Mouse (Mus musculus) MEL (cell line): ENCODE measurements around the gene Srgap3. TPM values are rescaled to one million over a fixed set of nuclear protein-coding genes. Genes with fewer than 3 reads are reported as not detected.

Experiments
- DNase-seq: peaks from one replicate; pipeline ENCODE4 v3.0.0; 2011; ENCODE audit warnings: low read depth, low spot score
- H3K27ac ChIP-seq: 2 replicates; pipeline ENCODE4 v1.5.1; 2012; ENCODE audit warnings: low read depth, mild to moderate bottlenecking, control low read depth, low read length, moderate library complexity; ENCODE audit not compliant: control insufficient read depth
- H3K27me3 ChIP-seq, 2 experiments: fragments of 150-350 bp in 1 of 2; sonication (generic) in 1 of 2; 2 replicates each; pipeline ENCODE4 v1.6.1; 2012; ENCODE audit warnings: low read length in 2 of 2, mild to moderate bottlenecking in 2 of 2, improper control_type of control experiment in 1 of 2, moderate library complexity in 1 of 2; ENCODE audit not compliant: insufficient read depth in 2 of 2, control insufficient read depth in 1 of 2
- H3K36me3 ChIP-seq, 2 experiments: 2 replicates each; pipeline ENCODE4 v1.6.1; 2012 to 2014; ENCODE audit warnings: low read length in 2 of 2, improper control_type of control experiment in 1 of 2, inconsistent platforms in 1 of 2, mild to moderate bottlenecking in 1 of 2; ENCODE audit not compliant: insufficient read depth in 2 of 2, control insufficient read depth in 1 of 2
- H3K4me1 ChIP-seq, 2 experiments: fragments of 150-350 bp in 1 of 2; sonication (generic) in 1 of 2; 2 replicates each; pipeline ENCODE4 v1.6.1; 2012; ENCODE audit warnings: low read length in 2 of 2, improper control_type of control experiment in 1 of 2, mild to moderate bottlenecking in 1 of 2; ENCODE audit not compliant: insufficient read depth in 2 of 2, control insufficient read depth in 1 of 2
- H3K4me3 ChIP-seq, 2 experiments: fragments of 150-350 bp in 1 of 2; sonication (generic) in 1 of 2; 2 replicates each; pipeline ENCODE4 v1.5.1; 2012; ENCODE audit warnings: low read depth in 2 of 2, low read length in 2 of 2, mild to moderate bottlenecking in 2 of 2, moderate library complexity in 2 of 2, control low read depth in 1 of 2, improper control_type of control experiment in 1 of 2; ENCODE audit not compliant: control insufficient read depth in 1 of 2, insufficient read depth in 1 of 2
- H3K79me2 ChIP-seq: 2 replicates; pipeline ENCODE4 v1.6.1; 2012; ENCODE audit warnings: mild to moderate bottlenecking, low read length, moderate library complexity; ENCODE audit not compliant: control insufficient read depth, poor library complexity, insufficient read depth
- H3K9ac ChIP-seq: 2 replicates; pipeline ENCODE4 v1.6.1; 2012; ENCODE audit warnings: low read depth, mild to moderate bottlenecking, control low read depth, low read length, moderate library complexity; ENCODE audit not compliant: control insufficient read depth, poor library complexity, severe bottlenecking
- H3K9me3 ChIP-seq: fragments of 150-350 bp; sonication (generic); replicated peaks from 2 replicates; pipeline ENCODE4 v1.6.1; 2012; ENCODE audit warnings: mild to moderate bottlenecking, low read length, improper control_type of control experiment, moderate library complexity; ENCODE audit not compliant: insufficient read depth
- BHLHE40 ChIP-seq: IDR thresholded peaks from 2 replicates; pipeline ENCODE4 v1.6.1; 2012; ENCODE audit warnings: low read depth, mild to moderate bottlenecking, inconsistent platforms, low read length, improper control_type of control experiment, borderline replicate concordance
- CHD1 ChIP-seq: IDR thresholded peaks from 2 replicates; pipeline ENCODE4 v1.6.1; 2012; ENCODE audit warnings: low read depth, mild to moderate bottlenecking, inconsistent platforms, low read length, improper control_type of control experiment
- CTCF ChIP-seq, 3 experiments: IDR thresholded peaks in 2 of 3; conservative IDR thresholded peaks in 1 of 3; 2 replicates each; pipeline ENCODE4 v1.5.1; 2011 to 2012; ENCODE audit warnings: low read length in 3 of 3, low read depth in 2 of 3, mild to moderate bottlenecking in 2 of 3, improper control_type of control experiment in 1 of 3, inconsistent platforms in 1 of 3, mixed read lengths in 1 of 3, moderate library complexity in 1 of 3; ENCODE audit not compliant: control insufficient read depth in 1 of 3, insufficient read depth in 1 of 3, poor library complexity in 1 of 3, severe bottlenecking in 1 of 3
- E2F4 ChIP-seq: IDR thresholded peaks from 2 replicates; pipeline ENCODE4 v1.6.1; 2011; ENCODE audit warnings: low read depth, low read length, improper control_type of control experiment, borderline replicate concordance
- EP300 ChIP-seq, 2 experiments: IDR thresholded peaks; 2 replicates each; pipeline ENCODE4 v1.6.1; 2011; ENCODE audit warnings: improper control_type of control experiment in 2 of 2, low read length in 2 of 2, low read depth in 1 of 2, mild to moderate bottlenecking in 1 of 2
- GABPA ChIP-seq: IDR thresholded peaks from 2 replicates; pipeline ENCODE4 v1.6.1; 2012; ENCODE audit warnings: low read depth, mild to moderate bottlenecking, inconsistent platforms, low read length, improper control_type of control experiment, moderate library complexity
- HCFC1 ChIP-seq: IDR thresholded peaks from 2 replicates; pipeline ENCODE4 v1.6.1; 2012; ENCODE audit warnings: low read depth, mild to moderate bottlenecking, inconsistent platforms, low read length, improper control_type of control experiment, moderate library complexity
- JUND ChIP-seq: IDR thresholded peaks from 2 replicates; pipeline ENCODE4 v1.6.1; 2011; ENCODE audit warnings: low read depth, mild to moderate bottlenecking, improper control_type of control experiment, low read length
- KAT2A ChIP-seq: conservative IDR thresholded peaks from 2 replicates; pipeline ENCODE4 v1.6.1; 2012; ENCODE audit warnings: low read depth, low read length, improper control_type of control experiment, inconsistent platforms
- MAFK ChIP-seq: IDR thresholded peaks from 2 replicates; pipeline ENCODE4 v1.6.1; 2011; ENCODE audit warnings: low read depth, mild to moderate bottlenecking, low read length, improper control_type of control experiment, borderline replicate concordance
- MAX ChIP-seq: IDR thresholded peaks from 2 replicates; pipeline ENCODE4 v1.6.1; 2011; ENCODE audit warnings: low read length, improper control_type of control experiment
- MAZ ChIP-seq: IDR thresholded peaks from 2 replicates; pipeline ENCODE4 v1.6.1; 2012; ENCODE audit warnings: low read depth, mild to moderate bottlenecking, inconsistent platforms, low read length, improper control_type of control experiment
- MEF2A ChIP-seq: IDR thresholded peaks from 2 replicates; pipeline ENCODE4 v1.6.1; 2014; ENCODE audit warnings: low read depth, mild to moderate bottlenecking, inconsistent platforms, low read length, improper control_type of control experiment; ENCODE audit not compliant: poor library complexity, insufficient replicate concordance, severe bottlenecking; ENCODE audit errors: extremely low read depth
- MYB ChIP-seq: IDR thresholded peaks from 2 replicates; pipeline ENCODE4 v1.6.1; 2011; ENCODE audit warnings: mild to moderate bottlenecking, low read depth, low read length, improper control_type of control experiment
- MYC ChIP-seq: IDR thresholded peaks from 2 replicates; pipeline ENCODE4 v1.6.1; 2011; ENCODE audit warnings: low read depth, mild to moderate bottlenecking, low read length, improper control_type of control experiment, moderate library complexity
- POLR2AphosphoS2 ChIP-seq: IDR thresholded peaks from 2 replicates; pipeline ENCODE4 v1.6.1; 2011; ENCODE audit warnings: low read length, improper control_type of control experiment
- POLR2AphosphoS5 ChIP-seq: IDR thresholded peaks from 2 replicates; pipeline ENCODE4 v1.6.1; 2012; ENCODE audit warnings: low read depth, borderline replicate concordance, mild to moderate bottlenecking, inconsistent platforms, low read length, moderate library complexity, mixed read lengths
- SIN3A ChIP-seq: IDR thresholded peaks from 2 replicates; pipeline ENCODE4 v1.6.1; 2012; ENCODE audit warnings: low read length, improper control_type of control experiment, inconsistent platforms
- TBP ChIP-seq: IDR thresholded peaks from 2 replicates; pipeline ENCODE4 v1.8.0; 2011; ENCODE audit warnings: low read depth, low read length, improper control_type of control experiment
- TCF12 ChIP-seq: IDR thresholded peaks from 2 replicates; pipeline ENCODE4 v1.6.1; 2014; ENCODE audit warnings: low read depth, mild to moderate bottlenecking, inconsistent platforms, low read length, improper control_type of control experiment, moderate library complexity
- UBTF ChIP-seq: IDR thresholded peaks from 2 replicates; pipeline ENCODE4 v1.6.1; 2012; ENCODE audit warnings: low read depth, mild to moderate bottlenecking, inconsistent platforms, low read length, improper control_type of control experiment, moderate library complexity, borderline replicate concordance; ENCODE audit not compliant: insufficient read depth
- USF2 ChIP-seq, 2 experiments: IDR thresholded peaks; 2 replicates each; pipeline ENCODE4 v1.6.1; 2011 to 2012; ENCODE audit warnings: improper control_type of control experiment in 2 of 2, low read length in 2 of 2, borderline replicate concordance in 1 of 2, inconsistent platforms in 1 of 2, low read depth in 1 of 2, mild to moderate bottlenecking in 1 of 2; ENCODE audit not compliant: insufficient read depth in 1 of 2
- ZC3H11A ChIP-seq: IDR thresholded peaks from 2 replicates; pipeline ENCODE4 v1.6.1; 2012; ENCODE audit warnings: low read depth, mild to moderate bottlenecking, inconsistent platforms, low read length, improper control_type of control experiment
- ZKSCAN1 ChIP-seq: IDR thresholded peaks from 2 replicates; pipeline ENCODE4 v1.6.1; 2012; ENCODE audit warnings: low read depth, mild to moderate bottlenecking, inconsistent platforms, low read length, improper control_type of control experiment, moderate library complexity
- ZMIZ1 ChIP-seq: IDR thresholded peaks from 2 replicates; pipeline ENCODE4 v1.6.1; 2012; ENCODE audit warnings: low read depth, mild to moderate bottlenecking, inconsistent platforms, low read length, improper control_type of control experiment, moderate library complexity
- ZNF384 ChIP-seq: IDR thresholded peaks from 2 replicates; pipeline ENCODE4 v1.6.1; 2012; ENCODE audit warnings: low read depth, mild to moderate bottlenecking, inconsistent platforms, low read length, improper control_type of control experiment
- polyA plus RNA-seq, 2 experiments: library from polyadenylated mRNA; stranded (reverse) in 1 of 2; unstranded in 1 of 2; fragments of >175 nt in 1 of 2; fragments of >200 nt in 1 of 2; gene quantifications; 2 replicates each; pipeline versions ENCODE4 v1.2.1 to v1.2.4; 2012; ENCODE audit warnings: low replicate concordance in 2 of 2, low read depth in 1 of 2; ENCODE audit not compliant: insufficient read length in 2 of 2, insufficient read depth in 1 of 2, missing spikeins in 1 of 2
- total RNA-seq: library from RNA; depleted of rRNA; stranded (reverse); fragments of 300-350 nt; gene quantifications from 2 replicates; pipeline ENCODE4 v1.2.3, GENCODE M21; 2012

Srgap3 gene
- total and polyA plus RNA-seq, 3 experiments, result 0.31 to 0.75 TPM; not detected in 1

DNA sequence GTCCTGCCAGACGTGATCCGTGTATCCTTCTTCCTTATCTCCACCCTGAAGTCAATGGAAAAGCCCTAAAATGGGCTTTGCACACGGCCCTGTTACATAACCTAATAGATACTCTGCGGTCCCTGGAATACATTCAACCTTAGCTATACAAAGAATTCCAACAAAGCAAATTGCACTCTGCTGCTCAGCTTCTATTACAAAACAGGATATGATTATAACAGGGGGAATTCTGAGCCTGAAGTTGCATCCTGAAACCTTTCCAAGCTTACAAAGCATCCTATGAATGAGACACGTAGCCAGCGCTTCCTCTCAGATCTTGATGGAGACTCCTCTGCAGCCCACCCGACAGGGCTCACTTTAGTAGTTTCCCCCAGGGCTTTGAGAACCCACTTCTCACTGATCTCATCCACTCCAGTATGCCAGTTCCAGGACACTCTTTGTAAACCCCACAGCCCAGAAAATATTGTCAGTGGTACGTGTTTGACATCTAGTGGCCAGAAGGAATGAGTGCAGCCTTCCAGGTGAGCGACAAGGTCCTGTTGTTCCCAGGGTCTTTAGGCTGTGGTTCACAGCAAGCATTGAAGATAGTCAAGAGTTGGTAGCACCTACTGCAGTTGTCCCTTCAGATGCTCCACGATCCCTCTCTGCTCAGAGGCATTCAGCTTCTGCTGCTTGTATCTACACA, 165.5 kb downstream of the Srgap3 start:
- Histone ChIP-seq H3K36me3 (no peaks in the 10 kb centered on the region), H3K4me1 (no peaks in the 10 kb centered on the region), H3K4me3 (no peak overlapping the region), H3K79me2 (no peaks in the 10 kb centered on the region), H3K9ac (no peak overlapping the region), H3K27ac (no peak overlapping the region), H3K9me3 (no peaks in the 10 kb centered on the region), H3K27me3 (no peaks in the 10 kb centered on the region)
- DNase-seq, result no peak
- TF ChIP-seq TCF12 (no peak), JUND (no peak), GABPA (no peak), MEF2A (no peak), EP300 (IDR thresholded peaks at IDR 0.05; ENCODE audit: low read depth in 1 of 2, low read length in 2 of 2) (no peak), KAT2A (no peak), POLR2AphosphoS5 (no peak), CTCF (IDR thresholded peaks at IDR 0.05 in 2 of 3, conservative IDR thresholded peaks at IDR 0.05 in 1 of 3; ENCODE audit: control insufficient read depth in 1 of 3, insufficient read depth in 1 of 3, low read depth in 2 of 3, low read length in 3 of 3, poor library complexity in 1 of 3, severe bottlenecking in 1 of 3) (no peak), SIN3A (no peak), UBTF (no peak), ZKSCAN1 (no peak), USF2 (IDR thresholded peaks at IDR 0.05; ENCODE audit: borderline replicate concordance in 1 of 2, insufficient read depth in 1 of 2, low read depth in 1 of 2, low read length in 2 of 2) (no peak), POLR2AphosphoS2 (no peak), ZNF384 (no peak), E2F4 (no peak), MAZ (no peak), TBP (no peak), ZC3H11A (no peak), MYC (no peak)

DNA sequence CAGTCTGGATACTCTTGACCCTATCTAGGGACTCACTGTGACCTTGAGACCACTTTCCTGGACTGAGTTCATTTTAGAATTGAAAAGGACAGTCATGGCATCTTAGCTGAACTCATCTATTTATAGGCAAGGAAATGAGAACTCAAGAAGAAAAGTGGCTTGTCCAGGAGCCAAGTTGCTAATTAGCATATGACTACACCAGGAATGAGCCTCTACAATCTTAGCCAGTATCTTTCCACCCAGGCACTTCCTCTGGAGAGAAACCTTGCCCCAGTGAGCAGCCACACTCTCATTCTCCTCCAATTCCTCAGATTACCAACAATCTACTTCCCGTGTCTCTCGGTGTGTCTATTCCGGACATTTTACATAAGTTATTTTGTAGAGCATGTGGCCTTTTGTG, 168.9 kb downstream of the Srgap3 start:
- H3K9me3 ChIP-seq, result no peaks in the 10 kb centered on the region
- TF ChIP-seq MYB (no peak), HCFC1 (no peak), CHD1 (no peak), BHLHE40 (no peak), POLR2AphosphoS5 (no peak), MAX (no peak), ZMIZ1 (no peak), MAFK (no peak), UBTF (no peak), KAT2A (no peak)
- no peaks in the 10 kb centered on the region for H3K36me3 ChIP-seq
- no peak overlapping the region for H3K27ac ChIP-seq
- H3K4me1 ChIP-seq, result no peaks in the 10 kb centered on the region
- no peak overlapping the region for H3K9ac ChIP-seq
- no peaks in the 10 kb centered on the region for H3K79me2 ChIP-seq
- no peaks in the 10 kb centered on the region for H3K27me3 ChIP-seq
- no peak for DNase-seq
- H3K4me3 ChIP-seq, result no peak overlapping the region
